Mouse (Mus musculus): ENCODE data around the gene Dram1.
A peak's percentile ranks its signal among the peaks of the same experiment; 100 is the strongest.
"Not testable (repeated sequence)": the region's sequence is repeated elsewhere in the genome, so short reads cannot be mapped to it uniquely, and the experiment has no call there.

Gene Dram1

GRCm38 (mm10) chr10:88385758-88386157 lies 6.9 kb upstream of the Dram1 start:
- DNase-seq (ENCODE audit: low spot score in 2 of 2) = no peak

DNA sequence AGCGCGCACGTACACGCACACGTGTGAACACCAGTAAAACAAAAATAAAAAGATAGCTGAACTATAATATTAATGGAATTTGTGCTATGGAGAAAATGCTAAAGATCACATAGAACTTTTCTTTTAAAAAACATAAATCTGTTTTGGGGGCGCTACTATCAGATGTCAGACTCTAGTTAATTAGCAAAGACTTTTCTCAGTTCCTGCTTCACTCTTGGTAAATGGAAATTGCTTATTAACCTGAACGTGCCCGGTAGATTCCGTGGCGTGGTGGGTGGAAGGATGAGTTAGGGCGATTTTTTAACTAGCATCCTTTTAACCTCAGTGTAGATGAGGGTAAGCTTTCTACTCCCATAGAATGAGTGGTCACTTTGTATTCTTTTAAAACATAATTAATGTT lies 6.4 kb upstream of the Dram1 start:
- no peak for DNase-seq (ENCODE audit: low spot score in 2 of 2)

DNA sequence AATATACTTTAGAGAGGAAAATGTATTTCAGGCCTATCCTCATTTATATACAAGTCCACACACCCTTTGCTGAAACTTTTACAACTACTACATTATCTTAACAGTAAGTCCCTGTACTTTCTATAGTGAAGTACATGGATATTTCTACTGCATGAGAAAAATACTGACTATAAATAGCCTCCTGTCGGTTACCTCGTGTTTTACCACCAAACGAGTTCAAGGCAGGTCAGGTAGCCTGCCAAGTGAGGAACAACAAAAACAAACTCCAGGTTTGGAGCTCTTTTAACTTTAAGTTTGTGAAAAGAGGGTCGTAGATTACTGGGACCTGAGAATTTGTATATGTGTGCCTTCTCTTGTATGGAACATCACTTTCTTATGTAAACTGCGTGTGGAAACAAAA lies 5.2 kb upstream of the Dram1 start:
- no peak for DNase-seq (ENCODE audit: low spot score in 2 of 2)

- DNase-seq (ENCODE audit: low spot score in 2 of 2) = no peak
Measured at GRCm38 (mm10) chr10:88383479-88383878, 4.6 kb upstream of the Dram1 start.

- DNase-seq (ENCODE audit: low spot score in 2 of 2) = no peak
Measured at GRCm38 (mm10) chr10:88382009-88382408, 3.1 kb upstream of the Dram1 start.

DNA sequence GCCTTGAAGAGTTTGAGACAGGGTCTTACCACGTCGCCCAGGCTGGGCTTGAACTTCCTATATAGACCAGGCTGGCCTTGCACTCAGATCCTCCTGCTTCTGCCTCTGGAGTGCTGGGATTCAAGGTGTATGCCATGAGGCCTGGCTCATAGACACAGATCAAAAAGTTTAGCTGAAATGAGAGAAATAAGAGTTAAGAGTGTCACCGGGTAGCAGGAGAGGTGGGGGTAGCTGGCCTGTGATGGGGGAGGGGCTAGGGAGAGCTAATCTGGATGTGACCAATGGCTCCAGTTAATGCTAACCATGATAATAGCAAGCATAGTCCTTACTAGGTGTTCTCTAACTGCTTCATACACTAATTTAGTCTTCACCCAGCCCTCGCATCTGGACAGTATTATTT lies 2.4 kb upstream of the Dram1 start:
- no peak for DNase-seq (ENCODE audit: low spot score in 2 of 2)

DNA sequence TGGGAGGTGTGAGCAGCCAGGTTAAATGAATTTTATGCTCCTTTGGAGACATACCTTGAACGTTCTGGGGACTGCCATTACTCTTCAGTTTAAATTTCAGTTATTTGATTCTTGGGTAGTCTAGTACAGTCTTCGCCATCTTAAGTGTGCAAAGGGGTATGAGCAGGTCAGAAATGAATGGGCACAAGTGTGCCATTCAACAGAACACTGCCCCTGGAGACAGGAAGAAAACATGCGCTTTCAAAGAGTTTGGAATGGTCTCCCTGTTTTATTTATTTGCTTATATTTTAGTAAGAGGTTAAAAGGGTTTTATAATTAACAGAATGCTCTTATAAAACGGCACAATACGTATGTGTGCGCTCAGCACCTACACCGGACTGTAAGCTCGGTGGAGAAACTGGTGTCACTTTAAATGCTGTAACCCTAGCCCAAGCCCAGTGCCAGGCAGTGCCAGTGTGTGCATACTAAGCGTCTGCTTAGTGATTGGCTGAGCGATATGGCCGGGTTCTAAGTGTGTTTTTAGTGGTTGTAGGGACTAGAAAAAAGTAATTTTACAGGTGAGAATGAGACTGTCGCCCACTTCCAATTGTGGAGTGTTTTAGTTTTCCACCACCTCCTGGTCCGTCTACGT lies 1.7 kb upstream of the Dram1 start:
- DNase-seq (ENCODE audit: low spot score in 2 of 2) = no peak

DNA sequence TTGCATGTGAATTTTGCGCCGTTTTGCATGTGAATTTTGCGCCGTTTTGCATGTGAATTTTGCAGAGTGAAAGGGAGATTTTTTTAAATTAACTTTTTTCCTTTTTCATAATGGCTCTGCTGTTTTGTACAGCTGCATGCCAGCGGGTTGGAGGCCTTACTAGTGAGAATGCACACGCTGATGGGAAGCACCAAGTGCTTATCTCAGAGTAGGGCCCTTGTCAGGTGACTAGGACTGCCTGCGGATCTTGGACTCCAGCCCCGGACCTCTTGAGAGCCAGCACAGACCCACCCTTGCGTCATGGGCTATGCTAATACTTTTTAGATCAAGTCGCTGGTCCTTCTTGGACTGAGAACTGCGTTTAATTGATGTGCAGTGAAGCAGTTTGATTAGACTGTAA lies 1.1 kb upstream of the Dram1 start:
- peak in 1 of 2 experiments; percentile 52 for DNase-seq (ENCODE audit: low spot score in 2 of 2)

DNA sequence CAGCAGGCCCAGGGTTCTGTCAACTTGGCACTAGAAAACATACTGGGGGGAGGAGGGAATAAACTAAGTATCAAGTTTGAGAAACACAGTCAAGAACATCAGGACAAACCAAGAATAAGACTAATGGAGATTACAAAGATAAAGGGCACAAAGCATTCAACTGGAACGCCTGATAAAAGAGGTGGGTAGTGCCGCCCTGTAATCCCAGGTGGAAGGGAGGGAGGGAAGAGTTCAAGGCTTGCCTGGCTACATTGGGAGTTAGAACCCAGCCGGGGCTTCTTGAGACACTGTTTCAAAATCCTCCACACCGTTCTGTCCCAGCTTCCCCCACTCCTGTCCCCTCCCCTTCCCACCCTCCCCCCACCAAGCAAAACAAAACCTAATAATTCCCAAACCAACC lies 1.2 kb downstream of the Dram1 start:
- DNase-seq (ENCODE audit: low spot score in 2 of 2) = no peak

GRCm38 (mm10) chr10:88376770-88377169 lies 2.1 kb downstream of the Dram1 start:
- DNase-seq (ENCODE audit: low spot score in 2 of 2) = peak; percentile 84 to 90

DNA sequence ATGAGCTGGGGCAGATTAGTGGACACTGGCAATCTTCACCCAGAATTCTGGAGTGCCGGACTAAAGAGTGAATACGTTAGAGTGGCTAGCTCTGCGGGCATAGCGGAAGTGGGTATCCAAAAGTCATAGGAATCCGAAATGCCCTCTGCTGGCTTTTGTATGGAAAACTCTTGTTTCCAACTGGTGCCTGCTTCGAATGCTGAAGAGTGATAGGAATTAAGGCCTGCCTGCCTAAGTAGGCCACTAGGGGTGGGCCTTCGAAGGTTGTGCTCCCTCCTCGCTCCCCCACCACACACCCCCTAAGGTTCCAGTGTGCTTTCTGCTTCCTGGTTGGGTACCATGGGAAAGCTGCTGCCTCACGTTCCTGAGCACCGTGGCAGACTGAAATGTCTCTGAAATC lies 3.9 kb downstream of the Dram1 start:
- no peak for DNase-seq (ENCODE audit: low spot score in 2 of 2)

- not testable (repeated sequence) for DNase-seq (ENCODE audit: low spot score in 2 of 2)
Measured at GRCm38 (mm10) chr10:88372945-88373344, 5.9 kb downstream of the Dram1 start.

DNA sequence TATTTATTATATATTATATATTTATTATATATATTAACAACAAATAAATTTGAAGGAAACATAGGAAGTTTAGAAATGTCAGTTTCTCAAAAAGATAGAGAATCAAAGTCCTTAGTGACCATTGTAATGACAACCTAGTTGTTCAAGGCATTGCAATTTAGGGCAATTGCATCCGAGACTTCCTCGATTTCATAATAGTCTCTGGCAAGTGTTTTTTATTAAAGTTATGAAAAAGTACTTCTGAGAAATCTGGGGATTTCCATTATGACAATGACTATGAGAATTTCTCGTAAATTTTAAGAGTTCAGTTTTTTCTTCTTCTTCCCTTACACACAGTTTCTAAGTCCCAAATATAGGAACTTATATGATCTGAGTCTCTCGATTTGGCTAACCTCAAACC lies 6.4 kb downstream of the Dram1 start:
- no peak for DNase-seq (ENCODE audit: low spot score in 2 of 2)

- DNase-seq (ENCODE audit: low spot score in 2 of 2) = no peak
Measured at GRCm38 (mm10) chr10:88371793-88372192, 7.1 kb downstream of the Dram1 start.

DNA sequence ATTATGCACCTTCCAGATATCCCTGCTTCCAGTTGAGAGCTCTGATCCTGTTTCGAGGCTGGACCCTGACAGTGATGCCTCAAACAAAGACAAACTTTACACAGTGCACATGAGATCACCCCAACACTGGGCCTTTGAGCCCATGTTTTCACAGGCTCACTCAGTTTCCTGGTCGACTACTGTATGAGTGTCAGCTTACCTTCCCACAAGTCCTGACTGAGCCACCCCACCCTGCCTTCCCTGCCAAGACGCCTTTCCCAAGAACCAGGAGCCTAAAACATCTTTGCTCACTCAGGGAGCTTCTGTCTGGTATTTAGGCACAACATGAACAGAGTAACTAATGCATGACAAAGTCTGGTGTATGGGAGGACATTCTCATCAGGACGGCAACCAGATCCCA lies 9.6 kb downstream of the Dram1 start:
- no peak for DNase-seq (ENCODE audit: low spot score in 2 of 2)

- DNase-seq (ENCODE audit: low spot score in 2 of 2) = no peak
Measured at GRCm38 (mm10) chr10:88364221-88364620, 14.7 kb downstream of the Dram1 start.

- no peak for DNase-seq (ENCODE audit: low spot score in 2 of 2)
Measured at GRCm38 (mm10) chr10:88362218-88362617, 16.7 kb downstream of the Dram1 start.

- peak; percentile 62 to 81 for DNase-seq (ENCODE audit: low spot score in 2 of 2)
Measured at GRCm38 (mm10) chr10:88356983-88357559, 21.8 kb downstream of the Dram1 start.

GRCm38 (mm10) chr10:88356114-88356982 lies 22.5 kb downstream of the Dram1 start:
- DNase-seq (ENCODE audit: low spot score in 2 of 2) = no peak

DNA sequence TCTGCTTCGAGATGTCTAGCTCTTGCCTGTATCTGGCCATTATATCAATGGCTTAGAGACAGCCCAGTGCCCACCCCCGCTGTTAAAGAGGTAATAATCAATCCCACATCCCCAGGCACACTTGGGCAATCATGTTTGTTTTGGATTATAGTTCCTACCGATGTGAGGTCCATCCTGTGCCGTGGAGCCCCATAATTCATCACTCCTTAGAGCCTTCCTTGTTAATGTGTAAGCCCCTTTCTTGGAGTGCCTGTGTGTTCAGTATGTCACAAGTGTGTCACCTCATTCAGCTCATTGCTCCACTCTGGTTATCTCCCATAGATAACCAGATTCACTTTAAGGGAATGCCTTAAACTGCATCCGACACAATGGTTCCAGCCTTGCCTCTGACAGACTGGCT lies 24.3 kb downstream of the Dram1 start:
- no peak for DNase-seq (ENCODE audit: low spot score in 2 of 2)

DNA sequence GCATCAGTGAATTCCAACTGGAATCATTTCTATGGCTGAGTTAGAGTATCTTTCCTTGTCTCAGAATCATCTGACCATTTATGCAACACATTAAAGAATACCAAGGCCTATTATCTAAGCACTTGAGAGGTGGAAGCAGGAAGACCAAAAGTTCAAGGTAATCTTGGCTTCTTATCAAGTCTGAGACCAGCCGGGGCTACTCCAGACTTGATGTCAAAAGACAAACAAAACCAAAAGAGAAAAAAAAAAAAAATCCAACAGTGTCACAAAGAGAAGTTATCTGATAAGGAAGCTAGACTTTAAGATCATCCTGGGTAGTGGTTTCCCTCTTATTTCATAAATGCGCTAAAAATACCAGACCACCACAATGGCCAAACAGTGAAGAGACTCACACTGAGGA lies 26.3 kb downstream of the Dram1 start:
- DNase-seq (ENCODE audit: low spot score in 2 of 2) = no peak

- DNase-seq (ENCODE audit: low spot score in 2 of 2) = no peak
Measured at GRCm38 (mm10) chr10:88351411-88352103, 27.3 kb downstream of the Dram1 start.
